Mouse (Mus musculus): ENCODE results near the gene Ssna1. TPM values are rescaled to one million over a fixed set of nuclear protein-coding genes. Genes with fewer than 3 reads are reported as not detected.

The Ssna1 gene
- polyA plus RNA-seq, 1 experiment from 2014 or later = 190 TPM

DNA sequence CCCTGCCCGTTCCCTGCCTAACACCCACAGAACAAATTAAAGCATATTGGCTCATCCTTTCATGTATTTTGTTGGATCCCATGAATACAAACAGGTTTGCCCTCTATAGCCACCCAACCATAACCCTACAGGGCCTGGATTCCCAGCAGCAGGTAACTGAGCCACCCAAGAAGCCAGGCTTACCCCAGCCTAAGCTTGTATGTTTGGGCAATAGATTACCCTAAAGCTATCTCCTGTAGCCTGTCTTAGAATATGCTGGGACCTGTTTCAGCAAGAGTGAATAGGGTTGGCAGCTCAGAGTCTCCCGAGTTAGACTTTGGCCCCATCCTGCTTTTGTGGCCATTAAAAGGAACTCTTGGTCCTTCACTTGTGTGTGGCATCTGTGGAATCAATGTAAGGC lies 13.3 kb upstream of the Ssna1 start:
- Histone ChIP-seq H3K27ac (no peak overlapping the region), H3K4me1 (replicated peaks; ENCODE audit: control insufficient read depth, insufficient read depth, low read length) (peaks cover 14% of the 10 kb centered on the region), H3K27me3 (ENCODE audit: control insufficient read depth, insufficient read depth, low read length) (peaks cover 28% of the 10 kb centered on the region), H3K9me3 (ENCODE audit: control insufficient read depth, low read length) (no peaks in the 10 kb centered on the region), H3K4me3 (replicated peaks; ENCODE audit: low read length) (no peak overlapping the region), H3K4me2 (replicated peaks) (no peak overlapping the region), H3K9ac (no peak overlapping the region), H3K36me3 (replicated peaks; ENCODE audit: control insufficient read depth, insufficient read depth) (peaks cover 60% of the 10 kb centered on the region)
- ATAC-seq (ENCODE audit: low FRiP score) (no peak), DNase-seq (ENCODE audit: low spot score) (no peak)
- 92% methylated on average over 2 of the region's 2 CpGs for WGBS

DNA sequence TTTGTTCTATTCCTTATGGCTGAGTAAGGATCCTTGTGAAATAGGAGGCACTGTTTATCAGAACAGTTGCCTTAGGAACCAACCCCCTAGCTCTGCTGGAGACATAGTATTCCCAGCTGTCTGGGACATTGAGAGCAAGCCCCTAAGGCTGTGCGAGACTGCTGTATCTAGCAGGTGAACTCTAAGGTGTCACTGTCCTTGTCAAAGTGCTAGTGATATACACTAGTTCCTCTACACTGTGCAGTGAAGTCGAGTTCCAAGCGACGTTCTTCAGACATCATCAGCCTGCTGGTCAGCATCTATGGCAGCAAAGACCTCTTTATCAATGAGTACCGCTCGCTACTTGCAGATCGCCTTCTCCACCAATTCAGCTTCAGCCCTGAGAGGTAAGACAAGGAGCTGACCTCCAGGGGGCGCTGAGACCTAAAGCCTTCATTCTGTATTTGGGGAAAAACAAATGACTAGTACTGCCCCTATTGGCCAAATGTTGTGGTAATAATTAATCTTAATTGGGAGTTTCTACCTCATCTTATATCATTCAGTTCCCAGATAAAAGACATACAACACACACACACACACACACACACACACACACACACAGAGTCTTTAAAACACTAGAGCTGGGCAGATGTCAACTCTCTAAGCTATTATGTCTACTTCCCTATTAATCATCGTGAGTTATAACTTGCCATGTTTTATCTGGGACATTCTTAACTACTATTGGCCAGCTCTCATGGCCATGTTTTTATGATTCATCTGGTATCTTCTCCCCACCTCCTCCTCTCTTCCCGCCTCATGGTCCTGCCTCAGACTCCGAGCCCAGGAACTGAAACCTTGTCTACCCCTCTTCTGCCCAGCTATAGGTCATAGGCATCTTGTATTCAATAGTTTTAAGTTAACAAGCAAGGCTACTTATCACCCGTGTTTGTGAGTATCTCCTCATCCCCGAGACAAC lies 7.0 kb upstream of the Ssna1 start:
- Histone ChIP-seq H3K4me1 (replicated peaks; ENCODE audit: control insufficient read depth, insufficient read depth, low read length) (no peaks in the 10 kb centered on the region), H3K9me3 (ENCODE audit: control insufficient read depth, low read length) (no peaks in the 10 kb centered on the region), H3K4me3 (replicated peaks; ENCODE audit: low read length) (no peak overlapping the region), H3K4me2 (replicated peaks) (no peak overlapping the region), H3K36me3 (replicated peaks; ENCODE audit: control insufficient read depth, insufficient read depth) (peaks cover 99% of the 10 kb centered on the region), H3K27me3 (ENCODE audit: control insufficient read depth, insufficient read depth, low read length) (no peaks in the 10 kb centered on the region), H3K9ac (no peak overlapping the region), H3K27ac (no peak overlapping the region)
- DNase-seq (ENCODE audit: low spot score) (peak; percentile 77), ATAC-seq (ENCODE audit: low FRiP score) (0 out of 2 replicates have a peak, but pooled peaks have one; percentile 36)
- WGBS = 61% methylated on average over 13 of the region's 13 CpGs

DNA sequence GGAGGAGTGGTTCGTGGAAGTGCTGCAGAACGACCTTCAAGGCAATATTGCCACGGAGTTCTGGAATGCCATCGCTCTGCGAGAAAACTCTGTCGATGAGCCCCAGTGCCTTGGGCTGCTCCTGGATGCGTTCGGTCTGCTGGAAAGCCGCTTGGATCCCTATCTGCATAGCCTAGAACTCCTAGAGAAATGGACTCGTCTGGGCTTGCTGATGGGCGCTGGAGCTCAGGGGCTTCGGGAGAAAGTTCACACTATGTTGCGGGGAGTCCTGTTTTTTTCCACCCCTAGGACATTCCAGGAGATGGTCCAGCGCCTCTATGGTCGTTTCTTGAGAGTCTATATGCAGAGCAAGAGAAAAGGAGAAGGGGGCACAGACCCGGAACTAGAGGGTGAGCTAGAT lies 772 bp upstream of the Ssna1 start:
- no peaks in the 10 kb centered on the region for H3K9me3 ChIP-seq (ENCODE audit: control insufficient read depth, low read length)
- 42% methylated on average over 16 of the region's 16 CpGs for WGBS
- H3K4me2 ChIP-seq (replicated peaks) = peak overlapping the region; percentile 98
- peak overlapping the region; percentile 84 for H3K4me3 ChIP-seq (replicated peaks; ENCODE audit: low read length)
- H3K27me3 ChIP-seq (ENCODE audit: control insufficient read depth, insufficient read depth, low read length) = no peaks in the 10 kb centered on the region
- peaks cover 19% of the 10 kb centered on the region for H3K4me1 ChIP-seq (replicated peaks; ENCODE audit: control insufficient read depth, insufficient read depth, low read length)
- peaks cover 76% of the 10 kb centered on the region for H3K36me3 ChIP-seq (replicated peaks; ENCODE audit: control insufficient read depth, insufficient read depth)
- no peak for DNase-seq (ENCODE audit: low spot score)
- ATAC-seq (ENCODE audit: low FRiP score) = no peak
- peak overlapping the region; percentile 52; the same call in 1 of the 2 replicates for H3K27ac ChIP-seq
- peak overlapping the region; percentile 95 for H3K9ac ChIP-seq

DNA sequence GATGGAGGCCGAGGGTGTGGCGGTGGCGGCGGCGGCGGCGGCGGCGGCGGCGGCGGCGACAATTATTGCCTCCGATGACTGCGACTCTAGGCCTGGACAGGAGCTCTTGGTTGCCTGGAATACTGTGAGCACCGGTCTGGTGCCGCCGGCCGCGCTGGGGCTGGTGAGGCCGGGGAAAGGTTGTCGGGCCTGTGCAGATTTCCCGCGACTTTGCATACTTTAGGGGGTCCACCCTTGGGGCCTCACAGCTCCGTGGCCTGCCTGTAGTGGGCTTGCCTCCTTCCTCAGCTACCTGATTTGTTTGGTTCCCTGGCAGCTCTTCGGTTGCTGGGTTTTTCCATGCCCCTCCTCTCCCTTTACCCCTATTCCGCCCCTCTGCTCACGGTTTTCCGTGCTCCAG lies 277 bp upstream of the Ssna1 start:
- Histone ChIP-seq H3K4me3 (replicated peaks; ENCODE audit: low read length) (peak overlapping the region; percentile 84), H3K4me2 (replicated peaks) (peak overlapping the region; percentile 98), H3K4me1 (replicated peaks; ENCODE audit: control insufficient read depth, insufficient read depth, low read length) (peaks cover 21% of the 10 kb centered on the region), H3K27ac (peak overlapping the region; percentile 52; the same call in 1 of the 2 replicates), H3K36me3 (replicated peaks; ENCODE audit: control insufficient read depth, insufficient read depth) (peaks cover 75% of the 10 kb centered on the region), H3K9ac (peak overlapping the region; percentile 95), H3K9me3 (ENCODE audit: control insufficient read depth, low read length) (no peaks in the 10 kb centered on the region), H3K27me3 (ENCODE audit: control insufficient read depth, insufficient read depth, low read length) (no peaks in the 10 kb centered on the region)
- DNase-seq (ENCODE audit: low spot score) (no peak), ATAC-seq (ENCODE audit: low FRiP score) (peak; percentile 73)
- under 1% methylated on average over 29 of the region's 29 CpGs for WGBS

DNA sequence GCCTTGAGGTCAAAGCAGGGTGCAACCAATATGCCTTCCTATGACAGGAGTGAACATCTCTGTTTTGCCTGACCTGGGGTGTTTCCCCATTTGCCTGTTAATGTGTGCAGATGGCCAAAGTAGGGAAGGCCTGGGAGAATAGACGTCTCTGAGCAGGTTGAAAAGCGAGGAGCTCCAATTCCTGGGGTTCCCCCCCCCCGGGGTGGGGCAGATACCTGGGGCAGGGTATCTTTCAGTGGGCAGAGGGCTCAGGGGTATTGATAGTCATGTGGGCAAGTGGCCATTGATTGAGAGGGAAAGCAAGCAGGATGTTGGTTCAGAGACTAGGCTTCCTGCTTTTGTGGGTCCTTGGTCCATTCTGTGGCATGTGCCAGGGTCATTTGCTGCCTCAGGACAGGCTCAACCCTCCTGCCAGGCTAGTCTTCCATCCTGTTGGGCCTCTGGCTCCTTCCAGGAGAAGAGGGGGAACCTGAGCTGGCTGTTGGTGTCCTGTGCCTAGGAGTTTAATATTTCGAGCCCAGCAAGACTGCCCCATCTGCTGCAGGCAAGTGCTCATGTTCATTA lies 4.4 kb downstream of the Ssna1 start:
- ATAC-seq (ENCODE audit: low FRiP score) (no peak), DNase-seq (ENCODE audit: low spot score) (no peak)
- H3K4me1 ChIP-seq (replicated peaks; ENCODE audit: control insufficient read depth, insufficient read depth, low read length) = peaks cover 54% of the 10 kb centered on the region
- H3K9me3 ChIP-seq (ENCODE audit: control insufficient read depth, low read length) = no peaks in the 10 kb centered on the region
- no peak overlapping the region for H3K27ac ChIP-seq
- H3K4me3 ChIP-seq (replicated peaks; ENCODE audit: low read length) = no peak overlapping the region
- peaks cover 31% of the 10 kb centered on the region for H3K36me3 ChIP-seq (replicated peaks; ENCODE audit: control insufficient read depth, insufficient read depth)
- WGBS = 73% methylated on average over 4 of the region's 4 CpGs
- no peak overlapping the region for H3K9ac ChIP-seq
- H3K27me3 ChIP-seq (ENCODE audit: control insufficient read depth, insufficient read depth, low read length) = 0 out of 2 replicates have a peak, but pooled peaks cover 6% of the 10 kb centered on the region
- peak overlapping the region; percentile 100; the same call in 1 of the 2 replicates for H3K4me2 ChIP-seq (replicated peaks)

DNA sequence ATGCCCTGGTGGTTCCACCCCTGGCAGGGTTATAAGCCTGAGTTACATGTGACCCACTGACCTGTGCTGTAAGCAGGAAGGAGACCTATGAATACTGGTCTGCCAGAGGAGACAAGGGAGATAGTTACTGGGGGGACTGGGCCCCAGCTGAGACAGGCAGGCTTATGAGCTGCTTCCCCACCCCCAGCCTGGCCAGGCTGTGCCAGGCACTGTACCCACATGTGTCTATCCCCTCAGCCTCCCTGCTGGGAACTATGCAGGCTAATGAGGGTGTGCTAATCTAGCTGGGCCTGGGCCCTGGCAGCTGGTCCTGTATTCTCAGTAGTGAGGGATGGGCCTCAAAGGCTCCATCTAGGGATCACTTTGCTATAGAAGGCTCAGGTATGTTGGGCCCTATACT lies 5.0 kb downstream of the Ssna1 start:
- H3K9ac ChIP-seq = peak overlapping the region; percentile 8; the same call in 1 of the 2 replicates
- no peaks in the 10 kb centered on the region for H3K9me3 ChIP-seq (ENCODE audit: control insufficient read depth, low read length)
- no peak for DNase-seq (ENCODE audit: low spot score)
- H3K27ac ChIP-seq = peak overlapping the region; percentile 65; the same call in 1 of the 2 replicates
- H3K4me1 ChIP-seq (replicated peaks; ENCODE audit: control insufficient read depth, insufficient read depth, low read length) = peaks cover 54% of the 10 kb centered on the region
- H3K27me3 ChIP-seq (ENCODE audit: control insufficient read depth, insufficient read depth, low read length) = 0 out of 2 replicates have a peak, but pooled peaks cover 6% of the 10 kb centered on the region
- H3K4me3 ChIP-seq (replicated peaks; ENCODE audit: low read length) = no peak overlapping the region
- H3K36me3 ChIP-seq (replicated peaks; ENCODE audit: control insufficient read depth, insufficient read depth) = peaks cover 31% of the 10 kb centered on the region
- H3K4me2 ChIP-seq (replicated peaks) = peak overlapping the region; percentile 100
- ATAC-seq (ENCODE audit: low FRiP score) = no peak

DNA sequence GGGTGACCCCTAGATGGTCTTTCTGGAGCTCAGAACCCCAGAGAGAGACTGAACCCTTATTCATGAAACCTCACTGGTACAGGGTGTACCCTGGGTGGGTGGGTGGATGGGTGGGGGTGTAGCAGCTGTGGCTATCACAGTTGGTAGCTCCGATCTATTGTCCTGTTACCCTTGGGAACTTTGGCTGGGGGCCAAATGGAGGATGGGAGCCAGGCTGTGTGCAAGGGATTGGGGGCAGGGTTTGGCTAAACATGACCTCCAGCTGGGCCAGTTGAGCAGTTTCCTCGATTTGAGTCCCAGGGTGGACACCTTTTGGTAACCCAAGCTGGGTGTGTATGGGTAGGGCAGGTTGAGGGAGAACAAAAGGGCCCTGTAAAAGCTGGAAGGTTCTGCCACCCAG lies 5.5 kb downstream of the Ssna1 start:
- H3K4me3 ChIP-seq (replicated peaks; ENCODE audit: low read length) = no peak overlapping the region
- 39% methylated on average over 2 of the region's 2 CpGs for WGBS
- H3K9me3 ChIP-seq (ENCODE audit: control insufficient read depth, low read length) = no peaks in the 10 kb centered on the region
- DNase-seq (ENCODE audit: low spot score) = no peak
- 0 out of 2 replicates have a peak overlapping the region, but pooled peaks have one; percentile 44 for H3K9ac ChIP-seq
- peaks cover 54% of the 10 kb centered on the region for H3K4me1 ChIP-seq (replicated peaks; ENCODE audit: control insufficient read depth, insufficient read depth, low read length)
- H3K27me3 ChIP-seq (ENCODE audit: control insufficient read depth, insufficient read depth, low read length) = 0 out of 2 replicates have a peak, but pooled peaks cover 6% of the 10 kb centered on the region
- H3K4me2 ChIP-seq (replicated peaks) = peak overlapping the region; percentile 100
- peaks cover 31% of the 10 kb centered on the region for H3K36me3 ChIP-seq (replicated peaks; ENCODE audit: control insufficient read depth, insufficient read depth)
- ATAC-seq (ENCODE audit: low FRiP score) = no peak
- H3K27ac ChIP-seq = peak overlapping the region; percentile 65

DNA sequence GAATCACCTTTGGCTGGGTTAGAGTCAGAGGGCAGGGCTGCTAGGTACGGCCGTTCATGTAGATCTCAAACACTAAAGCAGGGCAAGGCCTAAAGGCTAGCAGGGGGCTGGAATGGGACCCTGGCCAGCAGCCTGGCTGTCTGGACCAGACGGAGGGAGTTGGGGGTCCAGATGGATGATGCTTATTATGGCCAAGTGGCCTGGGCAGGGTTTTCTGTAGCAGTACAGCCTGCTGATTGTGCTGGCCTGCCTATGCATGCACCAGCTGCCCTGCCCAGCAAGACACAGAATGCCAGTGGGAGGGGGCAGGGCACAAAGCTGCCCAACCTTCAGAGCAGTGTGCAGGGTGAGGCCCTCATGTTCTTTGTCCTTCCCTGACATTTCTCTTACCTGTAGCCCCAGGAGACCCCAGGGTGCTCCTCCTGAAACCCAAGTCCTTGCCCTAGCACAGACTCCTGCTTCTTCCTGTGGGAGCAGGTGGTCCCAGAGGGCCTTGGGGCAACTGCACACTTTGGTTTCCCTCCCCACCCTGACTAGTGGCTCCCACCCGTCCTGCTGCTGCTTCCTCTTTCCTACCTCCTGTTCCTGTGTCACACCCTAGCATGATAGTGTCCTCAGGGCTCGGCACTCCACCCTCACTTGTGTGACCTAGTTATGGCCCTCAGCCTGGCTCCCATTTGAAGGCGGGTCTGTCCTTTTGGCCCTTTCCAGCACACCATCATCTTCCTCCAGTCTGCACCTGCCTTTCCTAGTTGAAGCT lies 6.2 kb downstream of the Ssna1 start:
- Histone ChIP-seq H3K9me3 (ENCODE audit: control insufficient read depth, low read length) (no peaks in the 10 kb centered on the region), H3K9ac (peak overlapping the region; percentile 44), H3K4me2 (replicated peaks) (peak overlapping the region; percentile 100), H3K27me3 (ENCODE audit: control insufficient read depth, insufficient read depth, low read length) (0 out of 2 replicates have a peak, but pooled peaks cover 6% of the 10 kb centered on the region), H3K4me3 (replicated peaks; ENCODE audit: low read length) (peak overlapping the region; percentile 18), H3K4me1 (replicated peaks; ENCODE audit: control insufficient read depth, insufficient read depth, low read length) (peaks cover 48% of the 10 kb centered on the region), H3K27ac (peak overlapping the region; percentile 65), H3K36me3 (replicated peaks; ENCODE audit: control insufficient read depth, insufficient read depth) (peaks cover 31% of the 10 kb centered on the region)
- WGBS = 64% methylated on average over 6 of the region's 6 CpGs
- DNase-seq (ENCODE audit: low spot score) (no peak), ATAC-seq (ENCODE audit: low FRiP score) (no peak)

Data from hindbrain, embryonic 14.5 days (tissue).